Mouse (Mus musculus): ENCODE measurements at regions not wholly inside any gene's neighbourhood (a gene's known extent, or its start where the extent isn't known, plus 50 kb on each side); places are given as distances from the start of the nearest gene placed in this dataset.

GRCm38 (mm10) chr7:82972214-82973006 lies 105.3 kb downstream of the Mex3b start:
- H3K4me1 ChIP-seq, result peaks cover 20% of the 10 kb centered on the region
- no peak overlapping the region for H3K9ac ChIP-seq
- H3K36me3 ChIP-seq, result no peaks in the 10 kb centered on the region
- no peaks in the 10 kb centered on the region for H3K9me3 ChIP-seq
- no peak overlapping the region for H3K4me3 ChIP-seq
- no peaks in the 10 kb centered on the region for H3K27me3 ChIP-seq
- 0 out of 2 replicates have a peak overlapping the region, but pooled peaks have one; percentile 20 for H3K4me2 ChIP-seq
- ATAC-seq (ENCODE audit: insufficient number of reproducible peaks, low FRiP score, low TSS enrichment, low read depth), result peak; percentile 76; the same call in 1 of the 2 replicates
- 14% methylated on average over 12 of the region's 12 CpGs for WGBS
- H3K27ac ChIP-seq, result peak overlapping the region; percentile 62

- Histone ChIP-seq H3K27me3 (no peaks in the 10 kb centered on the region), H3K4me1 (no peaks in the 10 kb centered on the region), H3K9ac (no peak overlapping the region), H3K4me2 (no peak overlapping the region), H3K36me3 (no peaks in the 10 kb centered on the region), H3K4me3 (no peak overlapping the region), H3K9me3 (no peaks in the 10 kb centered on the region), H3K27ac (no peak overlapping the region)
- ATAC-seq (ENCODE audit: insufficient number of reproducible peaks, low FRiP score, low TSS enrichment, low read depth), result no peak
These were observed 123.6 kb downstream of the Mex3b start for GRCm38 (mm10) chr7:82990708-82991107.

GRCm38 (mm10) chr7:82993136-82993535 lies 126.0 kb downstream of the Mex3b start:
- Histone ChIP-seq H3K4me2 (no peak overlapping the region), H3K36me3 (no peaks in the 10 kb centered on the region), H3K4me3 (no peak overlapping the region), H3K9me3 (no peaks in the 10 kb centered on the region), H3K27ac (no peak overlapping the region), H3K27me3 (no peaks in the 10 kb centered on the region), H3K9ac (no peak overlapping the region), H3K4me1 (no peaks in the 10 kb centered on the region)
- no peak for ATAC-seq (ENCODE audit: insufficient number of reproducible peaks, low FRiP score, low TSS enrichment, low read depth)
- WGBS, result 55% methylated on average over 5 of the region's 5 CpGs

GRCm38 (mm10) chr7:82998848-82999247 lies 131.7 kb downstream of the Mex3b start:
- 75% methylated on average over 2 of the region's 2 CpGs for WGBS
- ATAC-seq (ENCODE audit: insufficient number of reproducible peaks, low FRiP score, low TSS enrichment, low read depth), result no peak
- Histone ChIP-seq H3K27me3 (no peaks in the 10 kb centered on the region), H3K9me3 (no peaks in the 10 kb centered on the region), H3K4me1 (no peaks in the 10 kb centered on the region), H3K9ac (no peak overlapping the region), H3K36me3 (no peaks in the 10 kb centered on the region), H3K27ac (no peak overlapping the region), H3K4me2 (no peak overlapping the region), H3K4me3 (no peak overlapping the region)

GRCm38 (mm10) chr7:83007540-83007939 lies 140.4 kb downstream of the Mex3b start:
- WGBS, result 87% methylated on average over 4 of the region's 4 CpGs
- H3K27ac ChIP-seq, result no peak overlapping the region
- H3K36me3 ChIP-seq, result no peaks in the 10 kb centered on the region
- no peaks in the 10 kb centered on the region for H3K27me3 ChIP-seq
- no peaks in the 10 kb centered on the region for H3K4me1 ChIP-seq
- no peak overlapping the region for H3K4me2 ChIP-seq
- H3K9ac ChIP-seq, result no peak overlapping the region
- ATAC-seq (ENCODE audit: insufficient number of reproducible peaks, low FRiP score, low TSS enrichment, low read depth), result no peak
- H3K4me3 ChIP-seq, result no peak overlapping the region
- no peaks in the 10 kb centered on the region for H3K9me3 ChIP-seq

- Histone ChIP-seq H3K4me2 (no peak overlapping the region), H3K9me3 (no peaks in the 10 kb centered on the region)
- no peak for ATAC-seq (ENCODE audit: insufficient number of reproducible peaks, low FRiP score, low TSS enrichment, low read depth)
These were observed 145.0 kb downstream of the Mex3b start for GRCm38 (mm10) chr7:83012145-83012544.

GRCm38 (mm10) chr7:83014725-83015690 lies 147.9 kb downstream of the Mex3b start:
- no peak for ATAC-seq (ENCODE audit: insufficient number of reproducible peaks, low FRiP score, low TSS enrichment, low read depth)
- H3K27me3 ChIP-seq, result no peaks in the 10 kb centered on the region
- no peak overlapping the region for H3K9ac ChIP-seq
- no peaks in the 10 kb centered on the region for H3K36me3 ChIP-seq
- no peak overlapping the region for H3K4me2 ChIP-seq
- H3K4me3 ChIP-seq, result no peak overlapping the region
- peaks cover 2% of the 10 kb centered on the region; the same call in 1 of the 2 replicates for H3K4me1 ChIP-seq
- 63% methylated on average over 7 of the region's 7 CpGs for WGBS
- no peaks in the 10 kb centered on the region for H3K9me3 ChIP-seq
- no peak overlapping the region for H3K27ac ChIP-seq

More at GRCm38 (mm10) chr7:83012145-83012544, 145.0 kb downstream of the Mex3b start:
- no peak overlapping the region for H3K4me3 ChIP-seq
- H3K27ac ChIP-seq, result no peak overlapping the region
- H3K27me3 ChIP-seq, result no peaks in the 10 kb centered on the region
- peaks cover 2% of the 10 kb centered on the region; the same call in 1 of the 2 replicates for H3K4me1 ChIP-seq
- H3K9ac ChIP-seq, result no peak overlapping the region
- H3K36me3 ChIP-seq, result no peaks in the 10 kb centered on the region
- WGBS, result 35% methylated on average over 2 of the region's 2 CpGs

- no peak for ATAC-seq (ENCODE audit: insufficient number of reproducible peaks, low FRiP score, low TSS enrichment, low read depth)
- Histone ChIP-seq H3K36me3 (no peaks in the 10 kb centered on the region), H3K9ac (no peak overlapping the region), H3K27me3 (no peaks in the 10 kb centered on the region), H3K9me3 (no peaks in the 10 kb centered on the region), H3K27ac (no peak overlapping the region), H3K4me2 (no peak overlapping the region), H3K4me1 (peaks cover 2% of the 10 kb centered on the region; the same call in 1 of the 2 replicates), H3K4me3 (no peak overlapping the region)
- 36% methylated on average over 4 of the region's 4 CpGs for WGBS
These were observed 148.6 kb downstream of the Mex3b start for GRCm38 (mm10) chr7:83015756-83016155.

- 65% methylated on average over 4 of the region's 4 CpGs for WGBS
- Histone ChIP-seq H3K27me3 (no peaks in the 10 kb centered on the region), H3K4me2 (no peak overlapping the region), H3K9me3 (no peaks in the 10 kb centered on the region), H3K4me1 (peaks cover 2% of the 10 kb centered on the region; the same call in 1 of the 2 replicates), H3K36me3 (no peaks in the 10 kb centered on the region), H3K27ac (no peak overlapping the region), H3K4me3 (no peak overlapping the region), H3K9ac (no peak overlapping the region)
- ATAC-seq (ENCODE audit: insufficient number of reproducible peaks, low FRiP score, low TSS enrichment, low read depth), result no peak
These were observed 149.4 kb downstream of the Mex3b start for GRCm38 (mm10) chr7:83016566-83016965.

GRCm38 (mm10) chr7:83020584-83020983 lies 153.5 kb downstream of the Mex3b start:
- H3K4me3 ChIP-seq, result no peak overlapping the region
- no peak overlapping the region for H3K27ac ChIP-seq
- H3K27me3 ChIP-seq, result no peaks in the 10 kb centered on the region
- no peaks in the 10 kb centered on the region for H3K9me3 ChIP-seq
- WGBS, result 86% methylated on average over 2 of the region's 2 CpGs
- no peak for ATAC-seq (ENCODE audit: insufficient number of reproducible peaks, low FRiP score, low TSS enrichment, low read depth)
- no peak overlapping the region for H3K4me2 ChIP-seq
- H3K36me3 ChIP-seq, result no peaks in the 10 kb centered on the region
- peaks cover 2% of the 10 kb centered on the region; the same call in 1 of the 2 replicates for H3K4me1 ChIP-seq
- H3K9ac ChIP-seq, result no peak overlapping the region

GRCm38 (mm10) chr7:83023990-83024389 lies 156.9 kb downstream of the Mex3b start:
- H3K27ac ChIP-seq, result no peak overlapping the region
- no peak for ATAC-seq (ENCODE audit: insufficient number of reproducible peaks, low FRiP score, low TSS enrichment, low read depth)
- 90% methylated on average over 1 of the region's 1 CpGs for WGBS

GRCm38 (mm10) chr7:83031101-83031500 lies 164.0 kb downstream of the Mex3b start:
- peaks cover 12% of the 10 kb centered on the region; the same call in 1 of the 2 replicates for H3K4me1 ChIP-seq
- WGBS, result 72% methylated on average over 2 of the region's 2 CpGs
- no peak for ATAC-seq (ENCODE audit: insufficient number of reproducible peaks, low FRiP score, low TSS enrichment, low read depth)
- no peak overlapping the region for H3K9ac ChIP-seq
- no peaks in the 10 kb centered on the region for H3K27me3 ChIP-seq
- H3K9me3 ChIP-seq, result no peaks in the 10 kb centered on the region
- H3K4me2 ChIP-seq, result no peak overlapping the region
- no peak overlapping the region for H3K27ac ChIP-seq
- H3K4me3 ChIP-seq, result no peak overlapping the region
- H3K36me3 ChIP-seq, result no peaks in the 10 kb centered on the region

More at GRCm38 (mm10) chr7:83023990-83024389, 156.9 kb downstream of the Mex3b start:
- H3K4me2 ChIP-seq, result no peak overlapping the region
- H3K9me3 ChIP-seq, result no peaks in the 10 kb centered on the region
- H3K9ac ChIP-seq, result no peak overlapping the region
- no peak overlapping the region for H3K4me3 ChIP-seq
- H3K27me3 ChIP-seq, result no peaks in the 10 kb centered on the region
- no peaks in the 10 kb centered on the region for H3K4me1 ChIP-seq
- H3K36me3 ChIP-seq, result no peaks in the 10 kb centered on the region
